Mouse (Mus musculus): ENCODE data around the gene Ctnnd1. TPM values are rescaled to one million over a fixed set of nuclear protein-coding genes. Genes with fewer than 3 reads are reported as not detected.

Ctnnd1 gene
- total RNA-seq, 1 experiment from 2014 or later: 28.7 TPM

DNA sequence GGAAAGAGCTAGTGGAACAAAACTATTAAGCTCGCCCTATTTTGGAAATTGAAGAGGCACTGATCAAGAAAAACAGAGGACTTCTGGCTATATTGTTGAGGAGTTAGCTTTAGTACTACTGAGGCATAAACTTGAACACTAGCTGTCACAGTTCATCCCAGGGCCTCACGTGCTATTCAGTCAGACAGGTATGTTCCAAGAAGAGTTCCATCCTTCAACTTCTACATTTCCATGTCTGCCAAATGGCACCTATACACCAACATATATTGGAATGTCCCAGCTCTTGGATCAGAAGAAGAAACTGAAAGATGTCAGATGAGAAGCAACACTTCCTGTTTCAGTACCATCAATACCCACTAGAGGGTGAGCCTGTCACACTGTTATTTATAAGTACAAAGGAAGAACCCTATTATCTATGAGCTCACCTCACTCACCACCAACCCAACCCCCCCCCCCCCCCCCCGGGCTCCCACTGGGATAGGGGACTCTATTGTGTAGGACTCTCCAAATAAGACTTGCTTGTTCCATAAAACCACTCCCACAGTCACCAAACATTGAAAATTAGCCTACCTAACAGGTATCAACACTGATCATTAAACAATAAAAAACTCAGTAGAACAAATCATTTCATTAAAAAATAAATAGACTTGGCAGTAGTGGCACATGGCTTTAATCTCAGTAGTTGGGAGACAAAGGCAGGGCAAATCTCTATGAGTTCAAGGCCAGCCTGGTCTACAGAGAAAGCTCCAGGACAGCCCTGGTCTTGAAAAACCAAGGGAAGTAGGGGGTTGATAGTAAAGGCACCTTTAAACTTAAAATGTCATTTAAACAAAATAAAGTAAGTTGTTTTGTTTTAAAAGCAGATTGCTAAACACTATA, 32.7 kb downstream of the Ctnnd1 start:
- peak; percentile 85 for ATAC-seq (replicated peaks; ENCODE audit: low read depth, poor library complexity, severe bottlenecking)

DNA sequence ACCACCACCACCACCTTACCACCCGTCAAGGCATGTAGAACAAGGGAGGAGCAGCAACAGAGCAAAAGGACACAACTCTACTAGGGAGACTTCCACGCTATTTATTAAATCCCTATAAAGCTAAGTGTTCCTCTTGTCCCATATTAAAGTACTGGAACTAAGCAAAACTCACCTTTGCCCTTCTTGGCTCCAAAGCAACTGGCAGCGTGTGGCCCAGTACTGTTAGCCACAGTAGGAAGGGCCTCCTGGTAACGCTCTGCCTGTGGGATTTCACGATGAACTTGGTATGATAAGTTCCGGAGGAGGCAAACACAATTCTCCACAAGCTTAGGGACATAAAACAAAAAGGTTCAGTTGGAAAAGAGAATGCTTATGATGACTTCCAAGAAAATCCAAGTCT, 37.8 kb downstream of the Ctnnd1 start:
- ATAC-seq (replicated peaks; ENCODE audit: low read depth, poor library complexity, severe bottlenecking): no peak

DNA sequence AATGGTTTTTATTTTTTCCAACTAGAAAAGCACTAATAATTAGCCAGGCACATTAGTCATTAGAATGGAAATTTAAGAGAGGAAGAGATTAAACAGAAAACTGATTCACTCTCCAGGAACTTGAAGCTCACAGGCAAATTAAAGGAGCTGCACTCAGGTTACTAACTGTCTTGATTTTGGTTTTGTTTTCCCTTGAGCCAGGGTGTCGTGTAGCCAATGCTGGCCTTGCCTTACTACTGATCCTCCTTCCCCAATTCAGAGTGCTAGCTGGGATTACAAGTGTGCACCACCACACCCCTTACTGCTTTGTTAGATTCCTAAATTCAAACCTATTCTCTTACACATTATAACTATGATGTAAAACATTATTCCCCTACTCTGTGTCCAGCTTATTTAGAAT, 42.7 kb downstream of the Ctnnd1 start:
- no peak for ATAC-seq (replicated peaks; ENCODE audit: low read depth, poor library complexity, severe bottlenecking)

DNA sequence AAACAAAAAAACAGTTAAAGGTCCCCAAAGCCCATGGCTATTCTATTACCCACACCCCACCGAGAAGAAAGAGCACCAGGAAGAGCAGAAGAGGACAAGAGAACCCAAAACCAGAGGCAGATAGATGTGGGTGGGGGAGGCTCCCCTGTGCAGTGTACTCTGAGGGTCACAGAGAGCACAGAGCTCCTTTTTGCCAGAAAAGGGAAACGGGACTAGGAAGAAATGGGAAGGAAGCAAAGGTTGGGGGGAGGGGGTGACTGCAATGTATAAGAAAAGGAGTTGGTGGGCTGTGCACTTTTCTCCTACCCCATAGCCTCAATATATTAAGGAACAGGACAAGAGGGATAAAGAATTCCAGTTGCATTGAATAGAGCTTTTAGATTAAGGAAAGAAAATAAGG, 49.6 kb downstream of the Ctnnd1 start:
- 0 out of 2 replicates have a peak, but pooled peaks have one; percentile 29 for ATAC-seq (replicated peaks; ENCODE audit: low read depth, poor library complexity, severe bottlenecking)

DNA sequence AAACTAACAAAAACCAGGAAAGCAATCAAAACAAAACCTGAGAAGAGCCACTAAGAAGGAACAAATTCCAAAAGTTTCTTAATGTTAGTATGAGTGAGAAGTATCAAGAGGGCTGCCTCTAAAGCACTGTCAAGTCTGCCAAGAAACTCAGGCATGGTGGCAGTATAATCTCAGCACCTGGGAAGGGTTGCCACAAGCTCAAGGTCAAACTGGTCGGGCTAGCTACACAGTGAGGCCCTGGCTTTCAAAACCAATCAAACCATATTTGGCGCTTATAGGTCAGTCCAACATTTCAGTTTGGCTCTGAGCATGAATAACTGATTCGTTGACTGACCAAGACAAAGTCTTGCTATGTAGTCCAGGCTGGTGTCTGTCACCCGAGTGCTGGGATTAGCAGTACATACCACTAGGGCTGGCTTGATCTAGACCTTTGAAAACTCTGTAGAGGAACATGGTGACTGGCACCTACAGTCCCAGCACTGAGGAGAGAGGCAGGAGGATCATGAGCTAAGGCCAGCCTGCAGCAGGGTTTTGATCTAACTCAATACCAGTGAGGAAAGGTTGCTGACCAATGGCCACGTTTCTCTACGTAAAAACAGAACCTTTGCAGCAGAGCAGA, 51.2 kb downstream of the Ctnnd1 start:
- ATAC-seq (replicated peaks; ENCODE audit: low read depth, poor library complexity, severe bottlenecking): no peak

DNA sequence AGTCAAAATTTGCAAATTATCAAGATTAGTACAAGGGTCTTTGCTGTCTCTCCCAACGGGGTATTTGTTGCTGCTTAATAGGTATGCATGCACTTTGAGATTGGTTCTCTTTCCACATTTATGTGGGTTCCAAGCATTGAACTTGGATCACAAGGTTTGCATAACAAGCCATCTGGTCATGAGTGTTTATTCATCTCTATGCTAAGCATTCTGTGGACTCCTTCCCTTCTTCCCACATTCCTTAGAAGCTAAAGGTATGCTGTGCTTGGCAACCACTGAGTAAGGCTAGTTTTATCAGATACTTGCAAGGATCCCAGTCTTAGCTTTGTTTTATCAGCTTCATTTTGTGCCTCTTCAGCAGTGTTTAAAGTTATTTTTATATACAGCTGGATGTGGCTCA, 53.4 kb downstream of the Ctnnd1 start:
- no peak for ATAC-seq (replicated peaks; ENCODE audit: low read depth, poor library complexity, severe bottlenecking)

DNA sequence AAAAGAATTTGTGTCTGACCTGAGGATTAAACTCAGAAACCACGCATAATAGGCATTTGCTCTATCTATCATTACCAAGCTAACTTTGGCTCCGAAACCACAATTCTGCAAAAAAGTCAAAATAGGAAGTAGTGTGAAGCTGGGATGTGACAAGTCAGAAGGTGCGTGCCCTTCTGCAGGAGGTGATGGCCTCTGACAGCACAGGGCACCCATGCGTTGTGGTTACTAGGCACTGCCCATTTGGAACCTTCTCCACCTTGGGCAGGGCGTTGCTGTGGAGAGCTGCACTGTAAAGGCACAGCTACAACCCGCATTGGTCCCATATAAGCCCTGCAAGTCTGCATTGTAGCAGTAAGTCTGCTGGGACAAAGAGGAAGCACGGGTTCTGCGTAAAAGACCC, 57.8 kb downstream of the Ctnnd1 start:
- peak; percentile 96 for ATAC-seq (replicated peaks; ENCODE audit: low read depth, poor library complexity, severe bottlenecking)

DNA sequence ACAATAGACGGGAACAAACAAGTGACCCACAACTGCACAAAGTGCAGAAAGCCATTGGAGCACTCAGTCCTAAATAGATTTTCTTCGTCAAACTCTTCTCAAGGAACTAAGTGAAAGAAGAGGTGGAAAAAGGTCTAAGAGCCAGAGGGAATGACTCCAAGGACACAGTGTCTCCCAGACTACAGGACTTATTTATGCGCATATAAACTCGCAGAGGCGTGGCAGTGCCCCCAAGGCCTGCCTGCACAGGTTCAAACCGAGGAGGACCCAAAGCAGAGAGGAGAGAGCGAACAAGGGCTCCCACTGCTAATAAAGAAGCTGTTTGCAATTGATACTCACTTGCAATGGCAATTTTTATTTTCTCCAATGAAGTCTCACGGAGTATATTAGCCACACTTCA, 64.9 kb downstream of the Ctnnd1 start:
- ATAC-seq (replicated peaks; ENCODE audit: low read depth, poor library complexity, severe bottlenecking): no peak

DNA sequence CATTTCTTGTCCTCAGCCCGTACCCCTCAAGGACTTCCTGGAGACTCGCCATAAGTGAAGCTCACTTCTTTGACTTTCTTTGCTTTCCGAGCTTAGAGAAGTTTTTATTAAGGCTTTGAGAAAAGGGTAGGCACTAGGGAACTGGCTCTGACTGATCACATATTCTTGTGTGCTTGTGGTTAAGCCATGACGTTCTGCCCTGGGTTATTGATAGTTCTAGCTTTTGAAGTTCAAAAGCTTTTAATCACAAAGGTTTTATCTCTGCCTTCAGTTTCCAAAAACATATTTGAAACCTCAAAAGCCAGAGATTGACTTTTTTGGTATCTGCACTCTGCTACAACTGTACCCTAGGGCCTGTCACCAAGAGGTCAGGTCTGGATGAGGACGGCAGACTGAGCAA, 68.3 kb downstream of the Ctnnd1 start:
- ATAC-seq (replicated peaks; ENCODE audit: low read depth, poor library complexity, severe bottlenecking): no peak

DNA sequence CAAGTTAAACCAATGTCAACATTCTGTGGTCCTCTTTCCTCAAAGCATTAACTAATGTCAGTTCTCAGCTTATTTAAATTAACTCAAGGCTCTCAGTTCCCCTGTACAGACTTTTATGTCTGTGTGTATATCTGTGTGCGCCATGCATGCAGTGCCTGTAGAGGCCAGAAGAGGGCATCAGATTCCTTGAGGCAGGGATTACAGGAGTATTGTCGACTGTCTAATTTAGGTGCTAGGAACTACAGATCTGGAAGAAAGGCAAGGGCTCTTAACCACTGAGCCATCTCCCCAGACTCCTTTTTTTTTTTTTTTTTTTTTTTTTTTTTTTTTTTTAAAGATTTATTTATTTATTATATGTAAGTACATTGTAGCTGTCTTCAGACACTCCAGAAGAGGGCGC, 69.4 kb downstream of the Ctnnd1 start:
- ATAC-seq (replicated peaks; ENCODE audit: low read depth, poor library complexity, severe bottlenecking): 0 out of 2 replicates have a peak, but pooled peaks have one; percentile 45

DNA sequence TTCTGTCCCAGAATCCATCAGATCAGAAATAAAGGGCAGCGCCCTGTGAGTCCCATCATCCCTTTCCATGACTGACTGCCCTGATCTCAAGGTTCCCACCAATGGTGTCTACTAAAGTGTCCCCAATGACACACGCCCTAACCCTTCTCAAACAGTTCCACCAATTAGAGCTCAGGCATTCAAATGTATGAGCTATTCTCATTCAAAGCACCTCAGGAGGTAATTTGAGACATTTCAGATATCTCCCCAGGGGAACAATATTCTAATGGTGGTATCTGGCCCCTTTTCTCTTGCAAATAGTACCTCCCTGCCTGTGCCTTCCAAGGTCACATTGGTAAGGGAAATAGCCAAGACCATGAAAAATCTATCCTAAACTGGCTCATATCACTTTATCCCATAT, 71.3 kb downstream of the Ctnnd1 start:
- ATAC-seq (replicated peaks; ENCODE audit: low read depth, poor library complexity, severe bottlenecking): no peak

DNA sequence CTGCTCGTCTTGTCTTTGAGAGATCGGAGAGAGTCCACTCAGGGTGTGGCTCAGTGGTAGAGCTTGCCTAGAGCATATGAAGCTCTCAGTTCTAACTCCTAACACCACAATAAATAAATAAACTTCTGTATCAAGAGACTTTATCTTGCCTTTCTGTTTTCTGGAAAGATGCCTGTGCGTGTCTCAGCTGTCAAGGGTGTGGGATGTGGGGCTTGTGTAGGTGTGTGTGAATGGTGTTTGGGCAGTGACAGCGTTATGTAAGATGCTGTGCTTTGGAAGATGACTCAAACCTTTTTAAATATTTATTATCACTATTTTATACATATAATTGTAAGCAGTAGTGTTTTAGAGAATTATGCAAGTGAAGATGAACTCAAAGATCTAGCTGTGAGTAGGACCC, 76.4 kb downstream of the Ctnnd1 start:
- no peak for ATAC-seq (replicated peaks; ENCODE audit: low read depth, poor library complexity, severe bottlenecking)

DNA sequence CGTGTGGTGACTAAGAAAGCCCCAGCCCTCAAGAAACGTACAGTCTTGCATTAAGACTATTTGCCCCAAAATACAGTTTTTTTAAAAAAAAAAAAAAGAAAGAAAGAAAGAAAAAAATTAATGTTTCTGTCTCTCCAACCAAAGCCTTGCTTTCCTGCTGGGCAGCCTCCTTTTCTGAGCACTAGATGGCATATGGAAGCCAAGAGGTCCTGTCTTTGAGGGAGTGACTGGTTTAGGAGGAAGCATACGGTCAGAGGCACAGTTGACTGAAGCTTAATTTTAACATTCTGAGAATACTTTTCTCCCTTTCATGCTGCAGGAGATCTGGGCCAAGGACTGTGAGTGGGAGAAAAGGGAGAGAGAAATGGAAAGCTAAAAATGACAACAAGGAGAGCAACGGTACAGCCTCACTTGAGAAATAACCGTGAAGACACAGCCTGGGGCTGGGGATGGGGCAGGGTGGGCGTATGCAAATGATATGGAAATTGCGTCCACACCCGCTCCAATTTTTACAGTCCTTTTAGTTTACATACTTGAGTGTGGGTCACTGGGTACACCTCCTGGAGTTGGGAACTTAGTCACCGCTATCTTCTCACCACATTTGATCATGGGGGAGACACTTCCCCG, 93.6 kb downstream of the Ctnnd1 start:
- peak; percentile 83 for ATAC-seq (replicated peaks; ENCODE audit: low read depth, poor library complexity, severe bottlenecking)

DNA sequence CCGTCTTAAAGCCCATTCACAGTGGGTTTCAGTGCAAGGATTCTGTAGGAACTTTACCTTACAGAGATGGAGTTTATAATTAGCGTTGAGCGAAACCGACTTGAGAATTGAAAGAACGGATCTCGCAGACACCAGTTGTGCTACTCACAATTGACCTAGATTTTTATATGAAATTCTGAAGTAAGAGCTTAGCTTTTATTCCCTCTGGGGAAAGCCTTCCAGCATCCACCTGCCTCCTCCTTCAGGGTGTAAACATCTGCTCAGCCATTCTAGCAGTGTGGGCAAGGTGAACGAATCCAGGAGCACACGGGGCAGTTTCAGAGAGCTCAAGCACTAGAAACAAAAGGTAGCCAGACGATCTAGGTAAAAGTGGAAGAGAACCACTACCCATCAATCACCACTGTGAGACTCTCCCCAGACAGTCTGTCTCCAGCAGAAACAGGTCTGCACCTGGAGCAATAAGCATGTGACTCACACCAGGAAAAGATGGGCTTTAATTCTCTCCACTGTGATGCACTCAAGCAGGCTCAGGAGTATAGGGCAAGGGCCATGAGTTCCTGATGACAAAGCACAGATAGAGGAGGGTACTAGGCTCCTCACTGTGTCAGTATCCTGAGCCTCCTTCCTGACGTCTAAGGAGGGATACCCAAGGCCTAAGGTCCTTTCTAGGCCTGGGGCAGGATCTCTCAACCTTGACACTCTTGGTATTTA, 99.0 kb downstream of the Ctnnd1 start:
- no peak for ATAC-seq (replicated peaks; ENCODE audit: low read depth, poor library complexity, severe bottlenecking)

Other genes with a start within 250 kb of the Ctnnd1 start
- 100 and 111 TPM in 2 replicates for gene Calcrl, start 225.4 kb downstream of the Ctnnd1 start, total RNA-seq (2017)
- gene Tfpi, start 174.0 kb downstream of the Ctnnd1 start, total RNA-seq (2017): 50.3 and 86.0 TPM in 2 replicates
- 0.05 TPM in 1 of 2 replicates, not detected in the other for gene Btbd18, start 8.3 kb upstream of the Ctnnd1 start, total RNA-seq (2017)
- gene Selenoh, start 20.0 kb upstream of the Ctnnd1 start, total RNA-seq (2017): 74.6 and 105 TPM in 2 replicates
- 6.6 TPM in 1 of 2 replicates, not detected in the other for gene Gm28635, start 27.3 kb upstream of the Ctnnd1 start, total RNA-seq (2017)
- gene Med19, start 27.6 kb upstream of the Ctnnd1 start, total RNA-seq (2017): 33.2 and 39.2 TPM in 2 replicates
- 44.1 and 55.1 TPM in 2 replicates for gene Tmx2, start 28.4 kb upstream of the Ctnnd1 start, total RNA-seq (2017)
- gene Zdhhc5, start 64.4 kb upstream of the Ctnnd1 start, total RNA-seq (2017): 28.9 and 37.0 TPM in 2 replicates
- 32.5 and 33.7 TPM in 2 replicates for gene Clp1, start 76.6 kb upstream of the Ctnnd1 start, total RNA-seq (2017)
- gene Ypel4, start 83.3 kb upstream of the Ctnnd1 start, total RNA-seq (2017): 0.27 and 1.5 TPM in 2 replicates
- gene Gm19426, start 92.9 kb upstream of the Ctnnd1 start, total RNA-seq (2017): 2.8 TPM in 1 of 2 replicates, not detected in the other
- not detected in 2 replicates for gene Serping1, start 124.7 kb upstream of the Ctnnd1 start, total RNA-seq (2017)
- gene Ube2l6, start 148.1 kb upstream of the Ctnnd1 start, total RNA-seq (2017): 20.6 and 24.7 TPM in 2 replicates
- not detected in 2 replicates for gene Smtnl1, start 171.9 kb upstream of the Ctnnd1 start, total RNA-seq (2017)
- gene Timm10, start 176.2 kb upstream of the Ctnnd1 start, total RNA-seq (2017): 43.7 and 48.9 TPM in 2 replicates
- gene Slc43a1, start 188.1 kb upstream of the Ctnnd1 start, total RNA-seq (2017): 21.0 and 23.4 TPM in 2 replicates
- gene Rtn4rl2, start 235.9 kb upstream of the Ctnnd1 start, total RNA-seq (2017): not detected in 2 replicates

Measured in common myeloid progenitor, adult 5-6 weeks (primary cell).